Mouse (Mus musculus) hindbrain, embryonic 14.5 days (tissue): ENCODE measurements around the gene Tmem30b. TPM values are rescaled to one million over a fixed set of nuclear protein-coding genes. Genes with fewer than 3 reads are reported as not detected.
"Not testable (repeated sequence)": the region's sequence is repeated elsewhere in the genome, so short reads cannot be mapped to it uniquely, and the experiment has no call there.

ENCODE experiments used
- ATAC-seq: fragments of 200-750 bp; cut with Nextera tagmentation; 2 replicates; pipeline ENCODE4 v1.8.0; 2017; ENCODE audit warnings: moderate number of reproducible peaks, mild to moderate bottlenecking, moderate TSS enrichment, moderate library complexity; ENCODE audit not compliant: low FRiP score
- DNase-seq: peaks from one replicate; pipeline ENCODE4 v3.0.0-alpha.2; 2015; ENCODE audit warnings: low spot score
- H3K27ac ChIP-seq: fragments of 300-500 bp; sonication (generic); 2 replicates; pipeline ENCODE4 v1.5.1; 2014; ENCODE audit warnings: mild to moderate bottlenecking, moderate library complexity
- H3K27me3 ChIP-seq: fragments of 300-500 bp; sonication (generic); 2 replicates; pipeline ENCODE4 v1.6.1; 2014; ENCODE audit warnings: mild to moderate bottlenecking, low read length, mixed read lengths; ENCODE audit not compliant: control insufficient read depth, insufficient read depth
- H3K36me3 ChIP-seq: fragments of 300-500 bp; sonication (generic); replicated peaks from 2 replicates; pipeline ENCODE4 v1.6.1; 2014; ENCODE audit not compliant: control insufficient read depth, insufficient read depth
- H3K4me1 ChIP-seq: fragments of 300-500 bp; sonication (generic); replicated peaks from 2 replicates; pipeline ENCODE4 v1.6.1; 2014; ENCODE audit warnings: antibody characterized with exemption, low read length, mixed read lengths; ENCODE audit not compliant: control insufficient read depth, insufficient read depth
- H3K4me2 ChIP-seq: fragments of 300-500 bp; sonication (generic); replicated peaks from 2 replicates; pipeline ENCODE4 v1.6.1; 2014; ENCODE audit warnings: mild to moderate bottlenecking, moderate library complexity
- H3K4me3 ChIP-seq: fragments of 300-500 bp; sonication (generic); replicated peaks from 2 replicates; pipeline ENCODE4 v1.5.1; 2014; ENCODE audit warnings: mild to moderate bottlenecking, low read length
- H3K9ac ChIP-seq: fragments of 300-500 bp; sonication (generic); 2 replicates; pipeline ENCODE4 v1.6.1; 2014
- H3K9me3 ChIP-seq: fragments of 300-500 bp; sonication (generic); 2 replicates; pipeline ENCODE4 v1.6.1; 2016; ENCODE audit warnings: low read length; ENCODE audit not compliant: control insufficient read depth
- WGBS: fragments of 180-500 bp; shearing (Covaris S2); extraction: QIAGEN DNeasy Blood & Tissue Kit; methylation state at CpG from one replicate; pipeline ENCODE4 v1.1.7; 2014; 5-methylcytosine and 5-hydroxymethylcytosine counted together
- polyA plus RNA-seq: library from polyadenylated mRNA; unstranded; fragments of >200 nt; fragmentation: Nextera tagmentation; extraction: Ambion mirVana; gene quantifications from 2 replicates; pipeline ENCODE4 v1.2.1, GENCODE M21; 2014

The Tmem30b gene
- polyA plus RNA-seq, 1 experiment from 2014 or later: 0.15 TPM

DNA sequence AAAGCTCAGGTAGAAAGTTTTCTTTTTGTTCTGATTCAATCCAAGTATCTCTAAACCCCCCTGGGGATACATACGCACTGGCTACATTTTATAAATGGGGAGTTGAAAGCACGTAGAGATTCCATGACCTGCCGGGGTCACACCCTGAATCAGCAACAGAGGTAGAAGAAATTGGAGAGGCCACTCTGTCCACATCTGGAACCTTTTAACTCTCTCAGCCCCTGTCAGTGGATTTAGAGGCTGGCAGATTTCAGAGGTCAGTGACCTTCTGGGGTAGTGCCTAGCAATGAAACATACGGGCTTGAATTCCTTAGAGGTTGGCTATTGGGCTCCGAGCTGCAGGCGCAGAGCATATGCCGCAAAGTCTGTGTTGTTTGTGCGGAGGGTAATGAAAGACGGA is 17.1 kb downstream of the Tmem30b start:
- Histone ChIP-seq H3K27ac (no peak overlapping the region), H3K36me3 (no peaks in the 10 kb centered on the region), H3K9me3 (no peaks in the 10 kb centered on the region), H3K4me2 (no peak overlapping the region), H3K27me3 (no peaks in the 10 kb centered on the region), H3K4me3 (no peak overlapping the region), H3K9ac (no peak overlapping the region), H3K4me1 (no peaks in the 10 kb centered on the region)
- 57% methylated on average over 9 of the region's 9 CpGs for WGBS
- no peak for ATAC-seq
- DNase-seq: no peak

GRCm38 (mm10) chr12:73528142-73528541 is 18.1 kb downstream of the Tmem30b start:
- H3K4me1 ChIP-seq, H3K4me3 ChIP-seq, DNase-seq, H3K36me3 ChIP-seq, H3K9me3 ChIP-seq, H3K27ac ChIP-seq, H3K4me2 ChIP-seq, H3K27me3 ChIP-seq, ATAC-seq, H3K9ac ChIP-seq: not testable (repeated sequence)
- WGBS: 100% methylated on average over 1 of the region's 1 CpGs

GRCm38 (mm10) chr12:73525254-73525885 is 20.8 kb downstream of the Tmem30b start:
- no peak overlapping the region for H3K4me3 ChIP-seq
- no peak overlapping the region for H3K4me2 ChIP-seq
- no peak overlapping the region for H3K27ac ChIP-seq
- H3K9me3 ChIP-seq: no peaks in the 10 kb centered on the region
- H3K36me3 ChIP-seq: no peaks in the 10 kb centered on the region
- no peak for DNase-seq
- H3K4me1 ChIP-seq: no peaks in the 10 kb centered on the region
- ATAC-seq: no peak
- no peak overlapping the region for H3K9ac ChIP-seq
- 61% methylated on average over 8 of the region's 8 CpGs for WGBS
- no peaks in the 10 kb centered on the region for H3K27me3 ChIP-seq

DNA sequence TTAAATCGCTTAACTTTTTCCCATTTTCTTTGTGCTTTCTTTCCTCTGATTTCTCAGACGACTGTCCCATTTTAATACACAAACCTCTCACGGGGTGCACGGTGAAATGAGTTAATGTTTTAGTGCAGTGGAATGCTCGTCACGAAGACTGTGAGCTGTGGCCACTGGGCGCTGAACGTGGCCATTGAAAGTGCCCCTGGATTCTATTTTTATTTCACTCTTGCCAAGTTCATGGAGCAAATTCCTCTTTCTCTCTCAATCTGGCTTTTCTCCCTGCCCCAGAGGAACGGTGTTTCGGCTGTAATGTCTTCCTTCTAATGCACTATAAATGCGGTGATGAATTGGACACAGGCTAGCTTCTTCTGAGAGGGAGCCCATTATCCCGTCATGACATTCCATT is 23.1 kb downstream of the Tmem30b start:
- Histone ChIP-seq H3K27me3 (no peaks in the 10 kb centered on the region), H3K9me3 (no peaks in the 10 kb centered on the region), H3K4me2 (no peak overlapping the region), H3K27ac (no peak overlapping the region), H3K4me1 (no peaks in the 10 kb centered on the region), H3K36me3 (no peaks in the 10 kb centered on the region), H3K9ac (no peak overlapping the region), H3K4me3 (no peak overlapping the region)
- no peak for ATAC-seq
- DNase-seq: no peak
- 88% methylated on average over 12 of the region's 12 CpGs for WGBS

GRCm38 (mm10) chr12:73521944-73522343 is 24.2 kb downstream of the Tmem30b start:
- DNase-seq (no peak), ATAC-seq (no peak)
- H3K4me3 ChIP-seq: no peak overlapping the region
- H3K4me1 ChIP-seq: no peaks in the 10 kb centered on the region
- no peaks in the 10 kb centered on the region for H3K27me3 ChIP-seq
- no peak overlapping the region for H3K9ac ChIP-seq
- WGBS: 65% methylated on average over 3 of the region's 3 CpGs
- no peaks in the 10 kb centered on the region for H3K9me3 ChIP-seq
- no peak overlapping the region for H3K27ac ChIP-seq
- no peaks in the 10 kb centered on the region for H3K36me3 ChIP-seq
- no peak overlapping the region for H3K4me2 ChIP-seq

- WGBS: 70% methylated on average over 15 of the region's 15 CpGs
Observed at GRCm38 (mm10) chr12:73521238-73521841, 24.9 kb downstream of the Tmem30b start.

DNA sequence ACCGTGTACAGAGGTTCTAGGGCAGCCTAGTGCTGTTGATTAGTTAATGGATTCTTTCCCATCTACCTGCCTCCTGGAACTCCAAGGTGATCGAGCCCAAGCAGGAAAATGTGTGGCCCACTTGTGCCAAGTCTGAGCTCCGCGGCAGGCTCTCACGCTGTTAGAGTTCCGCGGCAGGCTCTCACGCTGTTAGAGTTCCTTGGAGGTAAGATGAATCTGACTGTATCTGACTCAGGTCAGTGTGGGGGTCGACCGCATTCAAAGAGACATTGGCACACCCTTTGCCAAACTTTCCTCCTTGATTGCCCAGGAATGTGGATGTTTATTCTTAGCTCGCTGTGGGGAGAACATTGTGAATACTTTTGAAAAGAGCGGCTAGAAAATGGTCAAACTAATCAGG is 28.4 kb downstream of the Tmem30b start:
- DNase-seq (no peak), ATAC-seq (no peak)
- Histone ChIP-seq H3K27ac (no peak overlapping the region), H3K9me3 (no peaks in the 10 kb centered on the region), H3K36me3 (no peaks in the 10 kb centered on the region), H3K9ac (no peak overlapping the region), H3K27me3 (no peaks in the 10 kb centered on the region), H3K4me1 (no peaks in the 10 kb centered on the region), H3K4me3 (no peak overlapping the region), H3K4me2 (no peak overlapping the region)
- 71% methylated on average over 12 of the region's 12 CpGs for WGBS

More at GRCm38 (mm10) chr12:73521238-73521841, 24.9 kb downstream of the Tmem30b start:
- Histone ChIP-seq H3K36me3 (no peaks in the 10 kb centered on the region), H3K4me3 (no peak overlapping the region), H3K4me2 (no peak overlapping the region), H3K9me3 (no peaks in the 10 kb centered on the region), H3K27me3 (no peaks in the 10 kb centered on the region), H3K4me1 (no peaks in the 10 kb centered on the region), H3K9ac (no peak overlapping the region), H3K27ac (no peak overlapping the region)
- no peak for DNase-seq
- ATAC-seq: no peak

DNA sequence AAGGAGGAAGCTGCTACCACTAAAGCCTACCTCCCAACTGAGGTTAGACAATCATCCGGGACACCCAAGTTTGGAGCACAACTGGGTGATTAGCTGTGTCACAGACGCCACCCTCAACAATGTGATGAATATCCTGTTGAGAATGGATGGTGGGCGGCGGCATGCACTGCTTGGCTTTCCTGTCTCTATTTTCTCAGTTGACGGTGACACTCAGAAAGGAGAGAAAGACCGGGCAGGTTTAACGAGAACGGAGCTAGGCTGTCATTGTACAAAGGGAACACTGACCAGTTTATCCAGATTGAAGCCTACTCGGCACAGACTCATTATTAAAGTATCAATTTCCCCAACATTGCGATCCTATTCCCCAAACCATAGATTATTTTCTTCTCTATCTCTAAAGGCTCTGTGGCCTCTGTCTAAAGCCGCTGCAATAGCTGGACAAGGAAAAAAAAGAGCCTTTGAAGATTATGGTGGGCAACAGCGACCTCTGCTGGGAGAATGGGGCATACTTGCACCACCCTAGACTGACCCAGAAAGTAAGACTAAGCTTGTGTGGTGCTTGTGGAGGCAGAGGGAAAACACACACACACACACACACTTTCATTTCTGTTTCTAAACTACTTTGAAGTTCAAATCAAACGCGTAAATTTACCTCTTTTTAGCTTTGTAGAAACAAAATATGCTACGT is 29.0 kb downstream of the Tmem30b start:
- H3K27ac ChIP-seq: no peak overlapping the region
- ATAC-seq: peak; percentile 70
- no peak overlapping the region for H3K4me3 ChIP-seq
- no peaks in the 10 kb centered on the region for H3K36me3 ChIP-seq
- peak; percentile 90 for DNase-seq
- H3K4me2 ChIP-seq: peak overlapping the region; percentile 30; the same call in 1 of the 2 replicates
- WGBS: 45% methylated on average over 15 of the region's 15 CpGs
- H3K9ac ChIP-seq: no peak overlapping the region
- H3K9me3 ChIP-seq: no peaks in the 10 kb centered on the region
- H3K4me1 ChIP-seq: no peaks in the 10 kb centered on the region
- no peaks in the 10 kb centered on the region for H3K27me3 ChIP-seq

DNA sequence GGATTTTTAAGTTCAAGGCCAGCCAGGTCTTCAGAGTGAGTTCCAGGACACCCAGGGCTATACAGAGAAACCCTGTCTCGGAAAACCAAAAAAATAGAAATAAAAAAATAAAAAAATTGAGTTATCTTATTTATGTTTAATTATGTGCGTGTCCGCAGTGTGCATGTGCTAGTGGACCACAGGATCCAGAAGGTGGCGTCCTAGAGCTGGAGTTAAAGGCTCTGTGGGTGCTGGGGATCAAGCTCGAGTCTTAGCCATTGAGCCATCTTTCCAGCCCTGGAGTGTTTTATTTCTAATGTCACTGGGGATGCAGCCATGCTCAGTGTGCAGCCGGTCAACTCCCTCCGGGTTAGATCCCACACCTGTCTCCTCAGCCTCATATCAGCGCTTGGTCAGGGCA is 29.7 kb downstream of the Tmem30b start:
- no peak overlapping the region for H3K9ac ChIP-seq
- 93% methylated on average over 8 of the region's 8 CpGs for WGBS
- no peaks in the 10 kb centered on the region for H3K27me3 ChIP-seq
- DNase-seq (no peak), ATAC-seq (no peak)
- no peak overlapping the region for H3K4me3 ChIP-seq
- H3K9me3 ChIP-seq: no peaks in the 10 kb centered on the region
- H3K27ac ChIP-seq: no peak overlapping the region
- H3K4me1 ChIP-seq: no peaks in the 10 kb centered on the region
- H3K36me3 ChIP-seq: no peaks in the 10 kb centered on the region
- no peak overlapping the region for H3K4me2 ChIP-seq
